Mouse (Mus musculus): ENCODE measurements around the gene Slc4a1. TPM values are rescaled to one million over a fixed set of nuclear protein-coding genes. Genes with fewer than 3 reads are reported as not detected.
A peak's percentile ranks its signal among the peaks of the same experiment; 100 is the strongest.
"Not testable (repeated sequence)": the region's sequence is repeated elsewhere in the genome, so short reads cannot be mapped to it uniquely, and the experiment has no call there.

Slc4a1 gene
- 10 to 100 TPM; 26.6 to 64.2 TPM for total RNA-seq (2021)
- long read RNA-seq, experiment 1, partial matches to known transcripts = 2 of 2 reads
- long read RNA-seq, experiment 1, other reads (novel, unspliced or antisense) = 0 of 2 reads
- long read RNA-seq, experiment 2, partial matches to known transcripts = 0 of 1 reads
- long read RNA-seq, experiment 2, other reads (novel, unspliced or antisense) = 1 of 1 reads

- DNase-seq = not testable (repeated sequence)
These were observed at the start of gene Slc4a1 for GRCm38 (mm10) chr11:102366103-102366502. Slc4a1 (minus strand) TSS chr11:102366203.

- no peak for DNase-seq
These were observed 49.2 kb upstream of the Slc4a1 start for GRCm38 (mm10) chr11:102415034-102415802.

- DNase-seq = no peak
These were observed 47.1 kb upstream of the Slc4a1 start for GRCm38 (mm10) chr11:102413059-102413458.

GRCm38 (mm10) chr11:102411704-102412103 lies 45.7 kb upstream of the Slc4a1 start:
- peak; percentile 96 for DNase-seq

- DNase-seq = no peak
These were observed 45.1 kb upstream of the Slc4a1 start for GRCm38 (mm10) chr11:102411061-102411460.

- not testable (repeated sequence) for DNase-seq
These were observed 44.3 kb upstream of the Slc4a1 start for GRCm38 (mm10) chr11:102410345-102410744.

- peak; percentile 31 for DNase-seq
These were observed 43.9 kb upstream of the Slc4a1 start for GRCm38 (mm10) chr11:102409795-102410330.

- DNase-seq = no peak
These were observed 43.1 kb upstream of the Slc4a1 start for GRCm38 (mm10) chr11:102408888-102409794.

- peak; percentile 97 for DNase-seq
These were observed 42.4 kb upstream of the Slc4a1 start for GRCm38 (mm10) chr11:102408344-102408876.

GRCm38 (mm10) chr11:102407834-102408215 lies 41.8 kb upstream of the Slc4a1 start, which contains the start of gene Slc25a39:
Slc25a39 (minus strand) TSS chr11:102407946.
- no peak for DNase-seq

- peak; percentile 98 for DNase-seq
These were observed 41.2 kb upstream of the Slc4a1 start for GRCm38 (mm10) chr11:102406900-102407833.

- peak; percentile 30 for DNase-seq
These were observed 40.4 kb upstream of the Slc4a1 start for GRCm38 (mm10) chr11:102406401-102406800.

GRCm38 (mm10) chr11:102405544-102406285 lies 39.7 kb upstream of the Slc4a1 start:
- peak; percentile 7 for DNase-seq

GRCm38 (mm10) chr11:102404161-102405010 lies 38.4 kb upstream of the Slc4a1 start:
- peak; percentile 36 for DNase-seq

- DNase-seq = no peak
These were observed 37.7 kb upstream of the Slc4a1 start for GRCm38 (mm10) chr11:102403657-102404056.

- DNase-seq = peak; percentile 50
These were observed 36.0 kb upstream of the Slc4a1 start for GRCm38 (mm10) chr11:102401898-102402500.

GRCm38 (mm10) chr11:102400513-102401084 lies 34.6 kb upstream of the Slc4a1 start:
- peak; percentile 14 for DNase-seq

- DNase-seq = peak; percentile 24
These were observed 33.6 kb upstream of the Slc4a1 start for GRCm38 (mm10) chr11:102399610-102400072.

Measured in adrenal gland, postnatal 10 days (tissue).